Mouse (Mus musculus) urinary bladder, adult 2 months (tissue): ENCODE measurements around the gene Eif4h. TPM values are rescaled to one million over a fixed set of nuclear protein-coding genes. Genes with fewer than 3 reads are reported as not detected.
A peak's percentile ranks its signal among the peaks of the same experiment; 100 is the strongest.

Source experiments
- DNase-seq: peaks from one replicate; pipeline ENCODE4 v3.0.0; 2022; ENCODE audit warnings: low spot score
- polyA plus RNA-seq: library from polyadenylated mRNA; depleted of rRNA; stranded (reverse); fragments of >200 nt; gene quantifications from 2 replicates; pipeline ENCODE4 v1.2.3, GENCODE M21; 2012

Eif4h gene
- polyA plus RNA-seq, 1 experiment = 232 TPM

DNA sequence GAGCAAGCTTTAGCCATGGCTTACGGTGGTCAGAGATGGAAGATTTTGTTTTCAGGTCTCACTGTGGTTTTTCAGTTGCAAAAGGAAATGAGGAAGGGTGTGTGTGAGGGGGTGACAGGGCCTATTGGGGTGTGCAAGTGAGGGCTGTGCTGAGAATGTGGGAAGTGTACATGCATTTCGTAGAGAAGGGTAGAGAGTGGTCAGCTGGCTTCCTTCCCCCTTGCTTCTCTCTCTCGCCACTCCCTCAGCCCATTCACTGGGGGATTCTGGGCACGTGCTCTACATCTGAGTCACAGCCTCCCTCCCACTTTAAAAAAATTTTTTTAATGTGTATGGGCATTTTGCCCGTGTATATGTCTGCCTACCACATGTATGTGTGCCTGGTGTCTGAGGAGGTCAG is 32.2 kb downstream of the Eif4h start:
- DNase-seq = no peak

DNA sequence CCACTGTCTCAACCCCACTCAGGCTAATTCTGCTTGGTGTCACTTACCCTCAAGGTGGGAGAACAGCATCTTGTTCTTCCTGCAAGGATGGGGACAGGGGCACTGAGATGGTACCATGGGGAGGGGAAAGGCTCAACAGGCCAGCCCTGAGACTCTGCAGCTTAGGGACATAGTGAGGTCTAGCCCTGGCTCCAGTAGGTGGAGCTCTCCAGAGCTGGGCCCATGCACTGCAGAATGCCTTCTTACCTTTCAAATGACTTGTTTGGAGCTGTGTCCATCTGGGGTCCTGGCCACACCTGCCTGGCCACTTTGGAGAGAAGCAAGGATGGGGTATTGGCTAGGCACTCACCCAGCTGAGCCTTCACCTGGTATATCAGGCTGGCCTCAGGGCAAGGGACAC is 33.0 kb downstream of the Eif4h start:
- DNase-seq = no peak

DNA sequence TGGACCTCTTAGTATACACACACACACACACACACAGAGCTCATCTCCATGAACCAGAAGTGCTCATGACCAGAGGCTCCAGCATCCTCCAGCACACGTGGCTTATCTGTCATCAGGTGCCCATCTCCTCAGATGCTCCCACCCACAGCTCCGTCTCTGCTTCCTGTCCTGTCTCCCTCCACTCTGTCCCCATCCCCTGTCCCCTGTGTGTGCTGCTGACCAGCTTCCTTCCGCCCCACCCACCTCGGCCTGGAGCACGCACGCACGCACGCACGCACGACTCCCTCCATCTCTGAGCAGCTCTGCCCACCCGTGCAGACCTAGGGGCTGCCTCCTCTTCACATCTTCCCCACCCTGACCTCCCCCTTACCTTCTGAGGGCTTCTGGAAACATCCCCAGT is 34.9 kb downstream of the Eif4h start:
- DNase-seq = no peak

DNA sequence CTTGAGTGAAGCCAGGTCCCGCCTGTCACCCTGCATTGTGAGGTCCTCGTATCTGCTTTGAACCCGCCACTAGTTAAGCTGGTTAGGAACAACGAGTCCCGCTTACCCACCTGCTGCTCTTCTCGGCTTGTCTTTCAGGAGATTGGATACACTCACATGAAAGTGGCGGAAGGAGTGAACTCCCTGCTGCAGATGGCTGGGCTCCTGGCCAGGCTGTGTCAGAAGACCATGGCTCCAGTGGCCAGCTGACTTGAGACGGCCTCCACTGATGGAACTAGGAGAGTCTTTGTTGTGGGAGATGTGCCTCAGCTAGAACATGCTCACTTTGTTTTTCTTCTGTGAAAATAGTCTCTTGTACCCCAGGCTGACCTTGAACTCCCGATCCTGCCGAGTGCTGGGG is 41.6 kb downstream of the Eif4h start:
- no peak for DNase-seq

DNA sequence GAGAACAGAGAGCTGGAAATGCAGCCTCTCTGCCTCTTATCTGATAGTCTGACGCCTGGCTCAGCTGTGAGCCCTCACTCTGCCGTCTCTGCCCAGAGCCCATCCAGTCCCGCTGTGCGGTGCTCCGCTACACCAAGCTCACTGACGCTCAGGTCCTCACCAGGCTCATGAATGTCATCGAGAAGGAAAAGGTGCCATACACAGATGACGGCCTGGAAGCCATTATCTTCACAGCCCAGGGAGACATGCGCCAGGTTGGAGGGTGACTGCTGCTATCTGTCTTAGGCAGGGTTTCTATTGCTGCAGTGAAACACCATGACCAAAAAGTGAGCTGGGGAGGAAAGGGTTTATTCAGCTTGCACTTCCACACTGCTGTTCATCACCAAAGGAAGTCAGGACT is 46.2 kb downstream of the Eif4h start:
- DNase-seq = no peak

DNA sequence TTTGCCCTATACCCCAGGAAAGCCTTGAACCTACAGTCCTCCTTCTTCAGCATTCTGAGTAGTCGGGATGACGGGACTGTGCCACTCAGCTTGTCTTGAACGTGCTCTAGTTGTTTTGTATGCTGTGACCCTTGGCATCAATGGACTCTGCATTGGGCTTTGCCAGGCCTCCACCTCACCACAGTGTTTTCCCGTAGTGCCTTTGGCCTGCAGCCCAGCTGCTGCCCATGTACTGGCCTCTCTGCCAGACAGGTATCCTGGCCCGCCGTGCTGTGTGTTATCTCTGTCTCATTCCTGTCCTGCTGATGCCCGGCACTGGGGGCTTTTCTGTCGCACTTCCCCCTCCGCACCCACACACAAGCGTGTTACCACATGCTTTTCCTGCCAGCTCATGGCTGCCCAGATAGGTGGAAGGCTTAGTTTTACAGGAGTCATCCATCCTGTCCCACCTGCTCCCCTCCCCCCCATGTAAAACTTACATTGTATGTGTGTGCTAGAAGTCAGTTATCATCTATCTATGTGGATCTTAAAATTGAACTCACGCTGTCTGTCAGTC is 47.2 kb downstream of the Eif4h start:
- no peak for DNase-seq

DNA sequence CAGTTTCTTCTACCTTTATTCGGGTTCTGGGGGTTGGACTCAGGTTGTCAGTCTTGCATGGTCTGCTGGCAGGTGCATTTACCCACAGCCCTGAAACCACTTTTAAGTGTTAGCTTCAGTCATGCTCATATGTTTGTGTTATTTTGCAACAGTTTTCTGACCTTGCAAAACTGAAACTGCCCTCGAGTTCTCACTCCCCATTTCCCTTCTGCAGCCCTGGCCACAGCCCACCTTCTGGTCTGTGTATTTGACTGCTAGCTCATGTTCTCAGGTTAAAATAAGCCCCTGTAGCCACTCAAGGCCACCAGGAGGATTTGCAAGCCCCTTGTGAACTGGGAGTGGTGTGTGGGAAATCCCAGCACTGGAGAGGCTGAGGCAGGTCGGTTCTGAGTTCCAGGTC is 49.4 kb downstream of the Eif4h start:
- no peak for DNase-seq

DNA sequence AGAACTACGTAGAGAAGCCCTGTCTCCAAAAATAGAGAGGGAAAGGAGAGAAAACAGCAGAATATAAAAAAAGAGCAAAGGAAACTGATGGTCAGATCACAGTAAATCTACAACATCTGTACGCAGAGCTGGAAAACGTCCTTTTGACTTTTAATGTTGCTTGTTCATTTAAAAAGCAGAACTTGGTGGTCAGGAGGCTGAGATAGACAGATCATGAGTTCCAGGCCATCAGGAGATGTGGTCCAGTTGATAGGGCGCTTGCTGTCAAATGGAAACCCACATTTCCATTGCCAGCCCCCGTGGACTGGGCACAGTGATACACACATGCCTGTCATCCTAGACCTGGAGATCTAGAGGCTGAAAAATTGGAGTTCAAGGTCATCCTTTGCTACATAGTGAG is 54.5 kb downstream of the Eif4h start:
- DNase-seq = no peak

DNA sequence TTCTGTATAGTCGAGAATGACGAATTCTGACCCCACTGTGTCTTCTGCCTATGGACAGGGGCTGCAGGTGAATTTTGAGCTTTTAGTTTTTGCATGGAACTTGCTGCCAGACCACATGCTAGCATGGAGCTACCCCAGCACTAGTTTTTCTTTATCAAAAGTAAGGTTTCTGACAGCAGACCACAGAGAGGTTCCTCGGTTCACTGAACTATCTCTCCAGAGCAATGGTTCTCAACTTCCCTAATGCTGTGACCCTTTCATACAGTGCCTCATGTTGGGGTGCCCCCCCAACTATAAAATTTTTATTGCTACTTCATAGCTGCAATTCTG is 55.4 kb downstream of the Eif4h start:
- DNase-seq = no peak

DNA sequence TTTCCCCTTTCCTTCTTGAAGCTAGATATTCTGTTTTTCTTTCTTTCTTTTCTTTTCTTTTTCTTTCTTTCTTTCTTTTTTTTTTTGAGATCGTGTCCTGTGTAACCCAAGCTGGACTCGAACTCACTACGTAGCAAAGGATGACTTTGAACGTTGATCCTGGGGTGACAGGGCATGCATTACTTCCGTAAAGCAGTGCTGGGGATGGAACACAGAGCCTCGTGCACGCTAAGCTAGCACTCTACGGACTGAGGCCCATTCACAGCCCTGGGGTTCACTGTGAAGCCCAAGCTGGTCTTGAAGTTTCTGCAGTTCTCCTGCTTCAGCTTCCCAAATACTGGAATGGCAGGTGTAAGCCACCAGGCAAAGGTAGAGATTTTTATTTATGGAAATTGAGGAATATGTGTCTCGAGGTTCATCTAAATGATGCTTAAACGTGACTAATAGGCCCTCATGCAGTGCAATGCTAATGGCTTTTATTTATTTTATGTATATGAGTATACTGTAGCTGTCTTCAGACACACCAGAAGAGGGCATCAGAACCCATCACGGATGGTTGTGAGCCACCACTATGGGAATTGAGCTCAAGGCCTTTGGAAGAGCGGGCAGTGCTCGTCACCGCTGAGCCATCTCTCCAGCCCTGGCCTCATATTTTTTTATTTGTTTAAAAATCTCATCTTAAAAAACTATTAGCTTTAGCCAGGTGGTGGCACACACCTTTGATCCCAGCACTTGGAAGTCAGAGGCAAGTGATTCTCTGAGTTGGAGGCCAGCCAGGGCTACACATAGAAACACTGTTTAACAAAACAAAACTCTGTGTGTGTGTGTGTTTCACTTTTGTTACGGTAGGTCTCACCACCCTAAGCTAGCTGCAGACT is 56.0 kb downstream of the Eif4h start:
- DNase-seq = no peak

DNA sequence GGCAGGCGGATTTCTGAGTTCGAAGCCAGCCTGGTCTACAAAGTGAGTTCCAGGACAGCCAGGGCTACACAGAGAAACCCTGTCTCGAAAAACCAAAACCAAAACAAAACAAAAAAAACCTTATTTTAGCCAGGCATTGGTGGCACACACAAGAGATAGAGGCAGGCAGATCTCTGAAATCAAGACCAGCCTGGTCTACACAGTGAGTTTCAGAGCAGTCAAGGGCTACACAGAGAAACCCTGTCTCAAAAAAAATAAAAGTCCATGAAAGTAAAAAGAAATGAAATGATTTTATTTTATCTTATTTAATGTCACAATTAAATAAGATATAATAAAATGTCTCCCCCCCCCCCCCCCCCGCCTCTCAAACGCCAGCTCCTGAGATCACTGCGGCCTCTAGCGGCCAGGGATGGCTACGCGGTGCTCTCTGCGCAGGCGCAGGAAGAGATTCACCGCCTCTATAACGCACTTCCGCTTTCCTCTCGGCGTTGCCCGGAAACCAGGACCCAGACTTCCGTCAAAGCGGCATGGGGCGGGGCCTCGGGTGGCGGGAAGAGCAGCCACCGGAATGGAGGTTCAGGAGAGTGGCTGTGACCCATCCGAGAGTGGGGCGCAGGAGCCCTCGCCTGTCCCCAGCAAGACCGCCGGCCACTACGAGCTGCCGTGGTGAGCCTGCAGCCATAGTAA is 56.9 kb downstream of the Eif4h start:
- peak; percentile 84 for DNase-seq

DNA sequence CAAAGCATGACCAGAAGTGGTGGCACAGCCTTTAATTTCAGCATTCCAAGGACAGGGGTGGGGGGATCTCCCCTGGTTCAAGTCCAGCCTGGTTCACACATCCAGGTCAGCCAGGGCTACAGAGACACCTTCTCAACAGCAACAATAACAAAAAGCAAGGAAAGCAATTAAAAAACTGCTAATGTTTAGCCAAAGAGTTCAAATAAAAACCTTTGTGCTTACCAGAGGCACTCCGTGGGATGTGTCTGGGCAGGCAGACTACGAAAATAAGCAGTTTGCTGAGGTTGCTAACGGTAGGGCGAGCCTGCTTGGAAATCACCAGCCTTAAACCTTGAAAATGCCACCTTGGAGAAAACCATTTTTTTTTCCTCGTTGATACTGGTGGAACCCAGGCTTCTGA is 58.1 kb downstream of the Eif4h start, which contains the start of gene Rfc2:
Gene Rfc2 (plus strand): TSS at position 221 of the 400 bp plus-strand sequence.
- DNase-seq = no peak

DNA sequence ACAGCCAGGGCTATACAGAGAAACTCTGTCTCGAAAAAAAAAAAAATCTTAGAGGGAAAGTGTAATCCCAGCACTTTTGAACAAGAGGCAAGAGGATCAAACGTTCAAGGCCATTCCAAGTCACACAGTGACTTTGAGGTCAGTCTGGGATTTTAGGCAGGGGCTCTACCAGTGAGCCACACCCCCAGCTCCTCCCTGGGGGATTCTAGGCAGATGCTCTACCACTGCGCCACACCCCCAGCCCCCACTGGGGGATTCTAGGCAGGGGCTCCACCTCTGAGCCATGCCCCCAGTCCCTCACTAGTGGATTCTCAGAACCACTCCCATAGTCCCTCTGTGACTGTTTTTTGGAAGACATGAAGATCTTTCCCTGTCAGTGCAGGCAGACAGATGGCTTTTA is 60.2 kb downstream of the Eif4h start:
- DNase-seq = no peak

DNA sequence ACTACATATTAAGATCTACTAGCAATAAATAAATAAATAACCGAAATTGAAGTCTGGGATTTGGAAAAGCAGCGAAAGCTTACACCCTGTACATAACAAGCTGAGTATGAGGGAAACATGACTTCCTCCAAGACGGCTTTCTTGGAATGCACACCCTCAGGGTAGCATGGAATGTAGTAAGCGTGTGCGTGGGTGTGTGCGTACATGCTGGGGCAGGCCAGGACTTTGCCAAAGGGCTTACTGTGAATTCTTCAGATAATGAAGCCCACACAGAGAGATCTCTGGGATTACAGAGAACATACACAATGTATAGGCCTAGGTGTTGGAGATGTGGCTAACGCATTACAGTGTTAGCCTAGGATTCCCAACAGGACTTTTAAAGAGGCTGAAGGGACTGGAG is 61.8 kb downstream of the Eif4h start:
- no peak for DNase-seq

DNA sequence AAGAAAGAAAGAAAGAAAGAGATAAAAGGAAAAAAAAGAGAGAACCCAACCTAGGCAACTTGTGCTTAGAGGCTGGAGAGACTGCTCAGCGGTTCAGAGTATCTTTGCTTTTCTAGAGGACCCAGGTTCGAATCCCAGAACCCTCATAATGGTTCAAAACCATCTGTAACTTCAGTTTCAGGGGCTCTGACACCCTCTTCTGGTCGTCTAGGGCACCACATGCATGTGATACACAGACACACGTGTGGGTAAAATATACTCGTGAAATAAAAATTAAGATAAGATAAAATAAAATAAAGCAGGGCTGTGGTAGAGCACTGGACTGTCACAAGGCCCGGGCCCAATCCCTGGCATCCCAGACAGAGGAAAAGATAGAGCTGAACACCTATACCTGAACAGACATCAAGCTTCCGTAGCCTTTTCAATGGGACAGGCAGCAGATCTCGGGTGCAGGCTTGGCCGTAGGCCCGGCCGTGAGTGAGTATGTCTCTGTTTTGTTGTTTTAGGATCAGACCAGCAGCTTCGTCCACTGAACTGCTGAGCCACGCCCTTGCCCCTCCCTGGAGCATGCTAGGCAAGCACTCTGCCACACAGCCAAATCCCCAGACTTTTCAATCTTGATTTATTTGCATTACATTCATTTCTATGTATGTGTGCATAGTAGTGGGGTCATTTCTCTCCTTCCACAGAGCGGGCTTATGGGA is 62.6 kb downstream of the Eif4h start:
- no peak for DNase-seq

DNA sequence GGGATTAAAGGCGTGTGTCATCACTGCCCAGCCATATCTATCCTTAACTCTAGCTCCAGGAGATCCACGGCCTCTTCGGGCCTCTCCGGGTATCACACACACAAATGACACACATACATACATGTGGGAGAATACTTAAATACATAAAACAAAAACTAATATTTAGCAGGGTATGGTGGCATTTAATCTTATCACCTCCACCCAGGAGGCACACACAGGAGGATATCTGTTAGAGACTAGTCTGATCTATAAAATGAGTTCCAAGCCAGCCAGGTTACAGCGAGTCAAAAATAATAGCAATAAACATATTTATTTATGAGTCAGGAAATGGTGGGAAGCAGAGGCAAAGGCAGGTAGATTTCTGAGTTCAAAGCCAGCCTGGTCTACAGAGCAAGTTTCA is 63.5 kb downstream of the Eif4h start:
- no peak for DNase-seq

DNA sequence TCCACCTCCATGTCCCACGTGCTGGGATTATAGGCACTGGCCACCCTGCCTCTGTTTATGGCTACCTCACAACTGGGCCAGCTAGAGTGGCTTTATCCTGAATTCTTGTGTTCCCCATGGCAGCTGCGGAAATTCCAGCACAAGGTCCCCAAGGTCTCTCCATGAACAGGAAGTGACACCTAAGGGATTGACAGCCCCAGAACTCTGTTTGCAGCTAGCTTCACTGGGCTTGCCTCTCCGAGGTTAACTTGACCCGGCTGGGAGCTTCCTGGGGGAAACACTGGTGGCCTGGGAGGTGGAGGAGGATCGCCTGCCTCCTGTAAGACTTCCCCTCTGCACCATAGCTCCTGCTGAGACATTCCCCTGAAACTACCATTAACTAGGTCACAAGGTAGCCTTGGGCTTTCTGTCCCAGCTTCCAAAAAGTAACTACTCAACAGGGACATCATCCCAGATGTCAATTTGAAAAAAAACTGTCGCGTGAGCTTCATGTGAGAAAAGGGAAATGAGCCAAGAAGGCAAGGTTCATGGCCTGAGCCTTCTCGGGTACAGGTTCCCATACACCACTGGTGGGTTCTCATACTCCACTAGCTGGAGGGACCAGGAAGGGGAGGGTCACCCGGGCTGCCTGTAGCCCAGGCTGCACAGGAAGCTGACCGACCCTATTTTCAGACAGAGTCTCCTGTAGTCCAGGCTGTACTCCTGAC is 66.6 kb downstream of the Eif4h start:
- no peak for DNase-seq

DNA sequence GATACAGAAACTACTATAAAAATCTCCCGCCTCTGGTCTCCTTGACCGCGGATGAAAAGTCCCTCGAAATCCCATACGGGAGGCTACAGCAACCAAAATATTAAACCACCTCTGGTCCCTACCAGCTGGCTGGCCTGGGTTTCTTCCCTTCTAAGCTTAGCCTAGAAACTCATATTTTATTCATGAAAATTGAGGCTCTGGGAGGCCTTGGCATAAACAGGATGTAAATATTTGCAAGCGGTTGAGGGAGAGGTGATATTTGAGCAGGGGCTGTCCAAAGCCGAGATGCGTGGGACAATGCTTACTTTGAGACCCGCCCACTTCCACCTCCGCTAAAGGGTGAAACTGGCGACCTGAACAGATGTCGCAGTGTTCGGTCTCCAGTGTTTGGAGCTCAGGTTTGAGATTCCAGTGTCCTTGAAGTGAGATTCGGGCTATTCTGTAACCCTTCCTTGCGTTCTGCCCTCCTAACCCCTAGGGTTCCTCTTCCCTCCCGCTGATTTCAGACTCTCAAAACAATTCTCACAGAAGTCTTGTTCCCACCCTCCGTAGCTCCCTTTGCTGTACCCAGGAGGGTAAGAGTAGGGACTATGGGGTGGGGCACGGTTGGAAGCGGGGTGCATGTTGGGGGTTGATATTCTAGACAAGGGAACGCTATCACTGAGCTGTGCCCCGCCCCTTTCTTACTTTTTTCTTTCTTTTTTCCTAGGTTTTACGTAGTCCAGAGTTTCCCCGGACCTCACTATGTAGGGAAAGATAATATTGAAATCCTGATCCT is 67.4 kb downstream of the Eif4h start:
- no peak for DNase-seq
